Mouse (Mus musculus) thymus, postnatal 36 days (tissue): ENCODE results near the gene Cfdp1.
A peak's percentile ranks its signal among the peaks of the same experiment; 100 is the strongest.

Experiments
- DNase-seq, 2 experiments: peaks; one replicate each; pipeline ENCODE4 v3.0.0; 2022; ENCODE audit warnings: mixed read lengths in 2 of 2

The Cfdp1 gene

GRCm38 (mm10) chr8:111736321-111736720 lies 117.8 kb downstream of the Cfdp1 start:
- DNase-seq = no peak

- no peak for DNase-seq
Observed at GRCm38 (mm10) chr8:111735791-111736190, 118.3 kb downstream of the Cfdp1 start.

- DNase-seq = no peak
Observed at GRCm38 (mm10) chr8:111735335-111735761, 118.7 kb downstream of the Cfdp1 start.

GRCm38 (mm10) chr8:111734244-111734960 lies 119.7 kb downstream of the Cfdp1 start:
- DNase-seq = no peak

- no peak for DNase-seq
Observed at GRCm38 (mm10) chr8:111733581-111734243, 120.4 kb downstream of the Cfdp1 start.

- DNase-seq = no peak
Observed at GRCm38 (mm10) chr8:111732406-111733085, 121.5 kb downstream of the Cfdp1 start.

GRCm38 (mm10) chr8:111732004-111732403 lies 122.1 kb downstream of the Cfdp1 start:
- DNase-seq = peak; percentile 74 to 77

- no peak for DNase-seq
Observed at GRCm38 (mm10) chr8:111731231-111731977, 122.7 kb downstream of the Cfdp1 start.

GRCm38 (mm10) chr8:111729233-111730170 lies 124.6 kb downstream of the Cfdp1 start:
- no peak for DNase-seq

GRCm38 (mm10) chr8:111728481-111728880 lies 125.6 kb downstream of the Cfdp1 start:
- DNase-seq = no peak

GRCm38 (mm10) chr8:111727553-111727952 lies 126.5 kb downstream of the Cfdp1 start:
- DNase-seq = no peak

- no peak for DNase-seq
Observed at GRCm38 (mm10) chr8:111726102-111726900, 127.8 kb downstream of the Cfdp1 start.

- DNase-seq = no peak
Observed at GRCm38 (mm10) chr8:111725341-111725740, 128.8 kb downstream of the Cfdp1 start.

GRCm38 (mm10) chr8:111720115-111720544 lies 134.0 kb downstream of the Cfdp1 start:
- no peak for DNase-seq

- DNase-seq = no peak
Observed at GRCm38 (mm10) chr8:111718937-111719336, 135.2 kb downstream of the Cfdp1 start.
